Mouse (Mus musculus): ENCODE results near the gene Med13. TPM values are rescaled to one million over a fixed set of nuclear protein-coding genes. Genes with fewer than 3 reads are reported as not detected.

Med13 gene
- polyA plus RNA-seq, 1 experiment from 2014 or later, result 8.3 TPM

DNA sequence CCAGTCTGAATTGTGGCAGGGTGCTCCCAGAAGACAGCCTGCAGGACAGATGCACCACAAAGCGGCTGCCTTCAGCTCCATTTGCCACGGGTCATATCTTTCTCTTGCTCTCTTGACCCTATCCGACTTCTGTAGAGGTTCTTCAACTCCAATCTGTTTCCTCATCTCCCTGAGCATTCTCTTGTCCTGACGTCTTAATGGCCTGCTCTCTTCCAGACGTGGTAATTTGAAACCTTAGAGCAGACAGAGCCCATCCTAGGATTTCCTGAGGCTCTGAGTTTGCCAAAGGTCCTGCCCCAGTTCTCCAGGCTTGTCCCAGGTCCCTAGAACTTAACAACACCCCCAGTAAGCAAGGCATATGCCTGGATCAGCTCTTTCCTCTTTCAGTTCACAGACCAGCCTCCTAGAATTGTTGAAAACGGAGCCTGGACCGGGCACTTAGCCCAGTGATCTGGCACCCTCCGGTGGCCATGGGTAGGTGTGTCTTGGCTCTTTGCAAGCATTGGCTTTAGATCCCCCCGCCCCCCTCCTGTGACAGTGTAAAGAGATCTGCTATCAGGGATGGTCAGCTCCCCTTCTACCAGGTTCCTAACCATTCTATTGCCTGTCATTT is 38.2 kb upstream of the Med13 start:
- no peak overlapping the region for H3K27ac ChIP-seq
- H3K9ac ChIP-seq (ENCODE audit: low read depth, low read length), result peak overlapping the region; percentile 27; the same call in 1 of the 2 replicates
- ATAC-seq (replicated peaks; ENCODE audit: low FRiP score, low read depth) (peak; percentile 61; the same call in 1 of the 2 replicates), DNase-seq (ENCODE audit: low spot score) (peak; percentile 80)
- H3K36me3 ChIP-seq (ENCODE audit: insufficient read depth, low read length), result no peaks in the 10 kb centered on the region
- no peaks in the 10 kb centered on the region for H3K9me3 ChIP-seq (replicated peaks; ENCODE audit: low read length)
- peak; percentile 73 for TF ChIP-seq CTCF (IDR thresholded peaks at IDR 0.05; ENCODE audit: low read depth)
- peaks cover 5% of the 10 kb centered on the region; the same call in 1 of the 2 replicates for H3K4me1 ChIP-seq (replicated peaks; ENCODE audit: insufficient read depth, low read length)
- no peaks in the 10 kb centered on the region for H3K27me3 ChIP-seq (ENCODE audit: insufficient read depth, low read length)
- H3K4me2 ChIP-seq (ENCODE audit: low read length), result peak overlapping the region; percentile 45
- 4% methylated on average over 9 of the region's 9 CpGs for WGBS
- no peak overlapping the region for H3K4me3 ChIP-seq (replicated peaks; ENCODE audit: low read depth, low read length)

DNA sequence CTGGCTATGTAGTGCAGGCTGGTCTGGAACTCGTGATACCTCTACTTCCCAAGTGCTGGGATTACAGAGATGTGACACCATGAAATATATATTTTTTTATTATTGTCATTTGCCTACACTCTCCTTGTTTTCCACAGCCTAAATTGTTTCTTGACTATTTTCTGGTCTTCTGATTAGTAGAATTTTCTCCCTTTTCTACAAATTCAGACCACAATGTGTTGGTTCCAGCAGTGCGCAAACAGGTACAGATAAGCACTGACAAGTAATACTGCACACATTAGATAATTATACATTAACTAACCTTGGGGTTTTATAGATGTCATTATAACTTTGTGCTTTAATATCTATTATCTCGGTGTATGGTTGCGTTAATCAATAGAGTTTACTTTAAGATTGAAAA is 37.7 kb upstream of the Med13 start:
- no peak for ATAC-seq (replicated peaks; ENCODE audit: low FRiP score, low read depth)
- H3K9ac ChIP-seq (ENCODE audit: low read depth, low read length), result no peak overlapping the region
- no peaks in the 10 kb centered on the region for H3K9me3 ChIP-seq (replicated peaks; ENCODE audit: low read length)
- peaks cover 5% of the 10 kb centered on the region; the same call in 1 of the 2 replicates for H3K4me1 ChIP-seq (replicated peaks; ENCODE audit: insufficient read depth, low read length)
- H3K4me3 ChIP-seq (replicated peaks; ENCODE audit: low read depth, low read length), result no peak overlapping the region
- no peaks in the 10 kb centered on the region for H3K27me3 ChIP-seq (ENCODE audit: insufficient read depth, low read length)
- 70% methylated on average over 4 of the region's 4 CpGs for WGBS
- no peak overlapping the region for H3K27ac ChIP-seq
- TF ChIP-seq CTCF (IDR thresholded peaks at IDR 0.05; ENCODE audit: low read depth), result no peak
- no peaks in the 10 kb centered on the region for H3K36me3 ChIP-seq (ENCODE audit: insufficient read depth, low read length)
- no peak for DNase-seq (ENCODE audit: low spot score)
- no peak overlapping the region for H3K4me2 ChIP-seq (ENCODE audit: low read length)

DNA sequence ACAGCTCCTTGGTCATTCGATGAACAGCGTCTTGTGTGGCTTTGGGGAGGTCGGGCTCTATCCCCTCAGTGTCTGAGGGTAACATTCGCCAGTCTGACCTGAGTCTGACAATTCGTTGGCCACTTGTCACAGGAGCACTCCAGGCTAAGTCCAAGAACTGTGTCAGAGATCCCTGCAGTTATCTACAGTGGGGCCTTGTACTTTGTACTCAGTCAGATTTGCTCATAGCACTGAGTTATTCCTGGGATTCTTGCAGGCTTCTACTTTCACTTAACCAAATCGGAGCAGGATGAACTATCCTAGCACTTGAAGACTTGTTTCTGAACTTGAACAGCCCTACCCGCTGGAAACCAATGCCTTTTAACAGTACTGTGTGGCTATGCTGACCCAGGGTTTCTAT is 34.3 kb upstream of the Med13 start:
- H3K4me3 ChIP-seq (replicated peaks; ENCODE audit: low read depth, low read length), result no peak overlapping the region
- no peak for DNase-seq (ENCODE audit: low spot score)
- H3K9ac ChIP-seq (ENCODE audit: low read depth, low read length), result no peak overlapping the region
- no peaks in the 10 kb centered on the region for H3K36me3 ChIP-seq (ENCODE audit: insufficient read depth, low read length)
- H3K4me2 ChIP-seq (ENCODE audit: low read length), result no peak overlapping the region
- WGBS, result 88% methylated on average over 7 of the region's 7 CpGs
- no peak for TF ChIP-seq CTCF (IDR thresholded peaks at IDR 0.05; ENCODE audit: low read depth)
- H3K4me1 ChIP-seq (replicated peaks; ENCODE audit: insufficient read depth, low read length), result peaks cover 9% of the 10 kb centered on the region; the same call in 1 of the 2 replicates
- H3K9me3 ChIP-seq (replicated peaks; ENCODE audit: low read length), result no peaks in the 10 kb centered on the region
- no peak overlapping the region for H3K27ac ChIP-seq
- no peak for ATAC-seq (replicated peaks; ENCODE audit: low FRiP score, low read depth)
- H3K27me3 ChIP-seq (ENCODE audit: insufficient read depth, low read length), result no peaks in the 10 kb centered on the region

DNA sequence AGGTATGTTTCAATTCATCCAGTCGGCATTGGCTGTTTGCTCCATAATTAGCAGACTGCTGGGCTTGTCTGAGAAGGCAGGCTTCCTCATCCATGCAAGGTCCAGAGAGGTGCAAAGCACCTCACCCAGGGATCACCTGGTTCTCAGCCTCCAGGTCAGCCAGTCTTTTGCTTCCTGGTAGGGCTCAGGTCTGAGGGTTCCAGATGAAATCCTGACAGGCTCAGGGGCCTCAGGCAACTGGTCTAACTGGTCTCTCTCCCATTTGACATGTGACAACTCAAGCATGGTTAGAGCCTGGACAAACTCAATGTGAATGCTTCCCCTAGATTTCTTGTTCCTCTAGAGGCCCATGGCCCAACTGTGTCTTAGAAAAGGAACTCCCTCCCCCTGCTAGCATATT is 32.9 kb upstream of the Med13 start:
- Histone ChIP-seq H3K27me3 (ENCODE audit: insufficient read depth, low read length) (no peaks in the 10 kb centered on the region), H3K4me3 (replicated peaks; ENCODE audit: low read depth, low read length) (no peak overlapping the region), H3K36me3 (ENCODE audit: insufficient read depth, low read length) (no peaks in the 10 kb centered on the region), H3K4me1 (replicated peaks; ENCODE audit: insufficient read depth, low read length) (peaks cover 4% of the 10 kb centered on the region; the same call in 1 of the 2 replicates), H3K27ac (no peak overlapping the region), H3K4me2 (ENCODE audit: low read length) (no peak overlapping the region), H3K9ac (ENCODE audit: low read depth, low read length) (no peak overlapping the region), H3K9me3 (replicated peaks; ENCODE audit: low read length) (no peaks in the 10 kb centered on the region)
- DNase-seq (ENCODE audit: low spot score), result peak; percentile 23
- no peak for TF ChIP-seq CTCF (IDR thresholded peaks at IDR 0.05; ENCODE audit: low read depth)
- ATAC-seq (replicated peaks; ENCODE audit: low FRiP score, low read depth), result peak; percentile 78; the same call in 1 of the 2 replicates
- 49% methylated on average over 1 of the region's 1 CpGs for WGBS

DNA sequence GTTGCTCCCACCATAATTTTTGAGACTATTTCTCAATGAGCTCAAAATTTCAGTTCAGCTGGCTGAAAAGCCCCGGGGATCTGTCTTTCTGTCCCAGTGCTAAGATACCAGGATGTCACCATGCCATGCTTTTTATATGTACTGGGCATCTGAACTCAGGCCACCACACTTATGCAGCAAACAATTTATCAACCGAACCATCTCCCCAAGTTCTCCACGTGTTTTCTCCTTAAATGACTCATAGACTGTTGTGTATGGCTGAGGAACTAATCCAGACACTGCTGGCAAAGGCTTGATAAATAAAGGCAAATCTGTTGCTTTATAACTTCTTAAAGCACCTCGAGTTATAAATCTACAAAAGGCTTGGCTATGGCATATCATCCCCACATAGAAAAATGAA is 32.1 kb upstream of the Med13 start:
- Histone ChIP-seq H3K4me2 (ENCODE audit: low read length) (no peak overlapping the region), H3K9me3 (replicated peaks; ENCODE audit: low read length) (no peaks in the 10 kb centered on the region), H3K27ac (no peak overlapping the region), H3K4me3 (replicated peaks; ENCODE audit: low read depth, low read length) (no peak overlapping the region), H3K4me1 (replicated peaks; ENCODE audit: insufficient read depth, low read length) (0 out of 2 replicates have a peak, but pooled peaks cover 4% of the 10 kb centered on the region), H3K27me3 (ENCODE audit: insufficient read depth, low read length) (no peaks in the 10 kb centered on the region), H3K36me3 (ENCODE audit: insufficient read depth, low read length) (no peaks in the 10 kb centered on the region), H3K9ac (ENCODE audit: low read depth, low read length) (no peak overlapping the region)
- WGBS, result 78% methylated on average over 4 of the region's 4 CpGs
- ATAC-seq (replicated peaks; ENCODE audit: low FRiP score, low read depth), result no peak
- TF ChIP-seq CTCF (IDR thresholded peaks at IDR 0.05; ENCODE audit: low read depth), result no peak
- no peak for DNase-seq (ENCODE audit: low spot score)

DNA sequence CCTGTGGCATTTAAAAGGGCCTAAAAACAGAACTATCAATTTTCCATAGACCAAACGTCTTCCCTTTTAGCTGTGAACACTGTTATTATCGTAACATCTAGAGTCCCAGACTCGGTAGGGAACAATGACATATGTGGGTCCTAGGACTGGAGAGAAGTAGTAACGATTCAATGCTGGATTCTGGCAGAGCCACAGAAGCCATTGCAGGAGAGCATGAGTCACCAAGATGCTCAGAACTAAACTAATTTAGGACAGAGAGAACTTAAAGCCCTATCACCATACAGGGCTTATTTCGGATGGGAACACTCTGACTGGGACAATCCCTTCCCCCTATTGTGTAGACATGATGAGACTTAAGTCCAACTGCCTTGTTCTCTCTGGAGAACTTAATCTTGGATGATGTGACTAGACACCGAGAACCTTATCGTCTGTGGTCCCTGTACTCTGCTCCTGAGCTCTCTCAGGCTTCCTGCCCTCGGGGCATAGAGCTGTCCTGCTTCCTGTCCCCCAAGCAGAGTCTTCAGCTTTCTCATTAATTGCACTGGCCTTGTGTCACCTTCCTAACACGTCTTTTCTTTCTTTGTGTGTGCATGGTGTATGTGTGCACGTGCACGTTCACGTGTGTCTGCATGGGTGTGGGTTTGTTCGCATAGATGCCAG is 31.5 kb upstream of the Med13 start:
- Histone ChIP-seq H3K9me3 (replicated peaks; ENCODE audit: low read length) (no peaks in the 10 kb centered on the region), H3K27ac (no peak overlapping the region), H3K4me1 (replicated peaks; ENCODE audit: insufficient read depth, low read length) (0 out of 2 replicates have a peak, but pooled peaks cover 4% of the 10 kb centered on the region), H3K4me2 (ENCODE audit: low read length) (no peak overlapping the region), H3K4me3 (replicated peaks; ENCODE audit: low read depth, low read length) (no peak overlapping the region), H3K27me3 (ENCODE audit: insufficient read depth, low read length) (no peaks in the 10 kb centered on the region), H3K9ac (ENCODE audit: low read depth, low read length) (no peak overlapping the region), H3K36me3 (ENCODE audit: insufficient read depth, low read length) (no peaks in the 10 kb centered on the region)
- ATAC-seq (replicated peaks; ENCODE audit: low FRiP score, low read depth) (no peak), DNase-seq (ENCODE audit: low spot score) (no peak)
- TF ChIP-seq CTCF (IDR thresholded peaks at IDR 0.05; ENCODE audit: low read depth), result no peak
- WGBS, result 77% methylated on average over 13 of the region's 13 CpGs

Measured in kidney, postnatal 0 days (tissue).